Mouse (Mus musculus) megakaryocyte progenitor cell, adult 5-6 weeks (primary cell): ENCODE results near the gene Gm8871. TPM values are rescaled to one million over a fixed set of nuclear protein-coding genes. Genes with fewer than 3 reads are reported as not detected.
"Not testable (repeated sequence)": the region's sequence is repeated elsewhere in the genome, so short reads cannot be mapped to it uniquely, and the experiment has no call there.

ENCODE experiments used
- ATAC-seq: replicated peaks from 2 replicates; pipeline ENCODE4 v1.8.0; 2016; ENCODE audit warnings: mild to moderate bottlenecking, moderate TSS enrichment, inconsistent platforms; ENCODE audit not compliant: poor library complexity
- total RNA-seq, 2 experiments: library from RNA; stranded (forward) in 1 of 2; stranded (reverse) in 1 of 2; fragments of 157-497, 149-512 nt in 1 of 2; fragments of 200-1000 nt in 1 of 2; gene quantifications; 2 replicates each; pipeline versions ENCODE4 v1.2.3 to v1.2.4; 2015 to 2017

Gene Gm8871
- total RNA-seq (2015) (0.47 TPM in 1 of 2 replicates, not detected in the other), total RNA-seq (2017) (not detected in 2 replicates)

GRCm38 (mm10) chr5:10947505-10947904 lies at the start of gene Gm8871, which contains the start of gene Gm8857:
Gm8871 (plus strand) TSS chr5:10947805.
Gm8857 (plus strand) TSS chr5:10947807.
- not testable (repeated sequence) for ATAC-seq

- ATAC-seq = not testable (repeated sequence)
Observed at GRCm38 (mm10) chr5:10953512-10953911, 5.9 kb downstream of the Gm8871 start.

DNA sequence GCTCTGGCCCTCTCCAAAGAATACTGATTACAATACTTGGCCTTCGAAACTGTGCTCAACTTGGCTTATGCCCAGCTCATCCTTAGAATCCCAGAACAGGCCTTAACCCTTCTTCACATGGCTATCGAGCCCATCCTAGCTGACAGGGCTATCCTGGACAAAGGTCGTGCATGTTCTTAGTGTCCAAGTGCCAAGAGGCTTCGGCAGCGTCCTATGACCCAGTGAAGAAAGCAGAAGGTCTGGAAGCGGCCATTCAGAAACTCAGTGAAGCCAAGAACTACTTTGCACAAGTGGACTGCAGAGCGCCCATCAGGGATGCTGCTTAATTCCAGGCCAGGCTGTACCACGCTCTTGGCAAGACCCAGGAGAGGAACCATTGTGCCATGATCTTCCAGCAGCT lies 10.5 kb downstream of the Gm8871 start:
- ATAC-seq = not testable (repeated sequence)

Other genes starting within 250 kb of the Gm8871 start
- not detected in 2 replicates for gene Gm8857, start within 50 bp of the Gm8871 start, total RNA-seq (2015)
- gene Gm8857, start within 50 bp of the Gm8871 start, total RNA-seq (2017) = not detected in 2 replicates
- gene Gm8879, start 179.8 kb downstream of the Gm8871 start, total RNA-seq (2015) = not detected in 2 replicates
- gene Gm8879, start 179.8 kb downstream of the Gm8871 start, total RNA-seq (2017) = not detected in 2 replicates
- gene Gm5861, start 235.3 kb downstream of the Gm8871 start, total RNA-seq (2015) = not detected in 2 replicates
- not detected in 2 replicates for gene Gm5861, start 235.3 kb downstream of the Gm8871 start, total RNA-seq (2017)